Mouse (Mus musculus) CH12.LX (cell line): ENCODE data around the gene Zfp950. TPM values are rescaled to one million over a fixed set of nuclear protein-coding genes. Genes with fewer than 3 reads are reported as not detected.

Source experiments
- DNase-seq: peaks from one replicate; pipeline ENCODE4 v3.0.0-alpha.2; 2013; ENCODE audit errors: extremely low read depth
- H3K27ac ChIP-seq: 2 replicates; pipeline ENCODE4 v1.5.1; 2012; ENCODE audit warnings: low read depth, mild to moderate bottlenecking, control low read depth, moderate library complexity; ENCODE audit not compliant: insufficient read depth
- H3K27me3 ChIP-seq: replicated peaks from 2 replicates; pipeline ENCODE3; 2012; ENCODE audit warnings: inconsistent platforms
- H3K36me3 ChIP-seq, 2 experiments: replicated peaks in 1 of 2; 2 replicates each; pipeline versions ENCODE3 to v1.6.1; 2012; ENCODE audit warnings: inconsistent platforms in 1 of 2, low read length in 1 of 2, mild to moderate bottlenecking in 1 of 2, mixed read lengths in 1 of 2, moderate library complexity in 1 of 2; ENCODE audit not compliant: control insufficient read depth in 1 of 2, insufficient read depth in 1 of 2
- H3K4me1 ChIP-seq, 2 experiments: 2 replicates each; pipeline ENCODE4 v1.6.1; 2012; ENCODE audit warnings: inconsistent platforms in 1 of 2, moderate library complexity in 1 of 2; ENCODE audit not compliant: insufficient read depth in 2 of 2, control insufficient read depth in 1 of 2
- H3K4me2 ChIP-seq: 2 replicates; pipeline ENCODE4 v1.6.1; 2012; ENCODE audit warnings: low read depth, mild to moderate bottlenecking, control low read depth; ENCODE audit not compliant: poor library complexity, insufficient read depth, severe bottlenecking
- H3K4me3 ChIP-seq, 3 experiments: fragments of 150-350 bp in 1 of 3; sonication (generic) in 1 of 3; replicated peaks in 1 of 3; 2 replicates each; pipeline versions ENCODE3 to v1.5.1; 2011 to 2012; ENCODE audit warnings: low read depth in 2 of 3, low read length in 2 of 3, mild to moderate bottlenecking in 2 of 3, moderate library complexity in 2 of 3, control low read depth in 1 of 3, improper control_type of control experiment in 1 of 3, inconsistent platforms in 1 of 3, mixed read lengths in 1 of 3; ENCODE audit not compliant: poor library complexity in 1 of 3
- H3K79me2 ChIP-seq: replicated peaks from 2 replicates; pipeline ENCODE4 v1.6.1; 2012; ENCODE audit warnings: mild to moderate bottlenecking, moderate library complexity; ENCODE audit not compliant: control insufficient read depth, poor library complexity, insufficient read depth, severe bottlenecking; ENCODE audit errors: extremely low read depth
- H3K9ac ChIP-seq: 2 replicates; pipeline ENCODE4 v1.6.1; 2012; ENCODE audit warnings: low read depth, mild to moderate bottlenecking, control low read depth, moderate library complexity; ENCODE audit not compliant: insufficient read depth
- H3K9me3 ChIP-seq: replicated peaks from 2 replicates; pipeline ENCODE3; 2012; ENCODE audit warnings: low read length, inconsistent platforms, mixed read lengths
- CTCF ChIP-seq, 2 experiments: IDR thresholded peaks in 1 of 2; conservative IDR thresholded peaks in 1 of 2; 2 replicates each; pipeline ENCODE4 v1.5.1; 2011 to 2012; ENCODE audit warnings: low read depth in 2 of 2, low read length in 2 of 2, improper control_type of control experiment in 1 of 2, inconsistent platforms in 1 of 2, mild to moderate bottlenecking in 1 of 2, moderate library complexity in 1 of 2
- E2F4 ChIP-seq: IDR thresholded peaks from 2 replicates; pipeline ENCODE4 v1.6.1; 2011; ENCODE audit warnings: low read depth, low read length, improper control_type of control experiment; ENCODE audit not compliant: insufficient replicate concordance
- EP300 ChIP-seq: IDR thresholded peaks from 2 replicates; pipeline ENCODE4 v1.6.1; 2011; ENCODE audit warnings: low read length, improper control_type of control experiment
- HCFC1 ChIP-seq: IDR thresholded peaks from 2 replicates; pipeline ENCODE4 v1.6.1; 2012; ENCODE audit warnings: low read depth, mild to moderate bottlenecking, inconsistent platforms, low read length, improper control_type of control experiment
- JUN ChIP-seq: IDR thresholded peaks from 2 replicates; pipeline ENCODE4 v1.6.1; 2011; ENCODE audit warnings: low read depth, mild to moderate bottlenecking, low read length, improper control_type of control experiment, moderate library complexity; ENCODE audit not compliant: insufficient read depth
- JUND ChIP-seq: conservative IDR thresholded peaks from 2 replicates; pipeline ENCODE4 v1.6.1; 2011; ENCODE audit warnings: low read depth, low read length, improper control_type of control experiment
- KAT2A ChIP-seq: IDR thresholded peaks from 2 replicates; pipeline ENCODE4 v1.6.1; 2012; ENCODE audit warnings: low read length, improper control_type of control experiment, inconsistent platforms; ENCODE audit not compliant: insufficient replicate concordance
- MAFK ChIP-seq: IDR thresholded peaks from 2 replicates; pipeline ENCODE4 v1.6.1; 2011; ENCODE audit warnings: low read length, improper control_type of control experiment; ENCODE audit not compliant: insufficient replicate concordance
- MEF2A ChIP-seq: IDR thresholded peaks from 2 replicates; pipeline ENCODE4 v1.6.1; 2014; ENCODE audit warnings: low read depth, mild to moderate bottlenecking, inconsistent platforms, low read length, improper control_type of control experiment, borderline replicate concordance
- MXI1 ChIP-seq: IDR thresholded peaks from 2 replicates; pipeline ENCODE4 v1.6.1; 2011; ENCODE audit warnings: mild to moderate bottlenecking, low read depth, low read length, improper control_type of control experiment
- POLR2A ChIP-seq: IDR thresholded peaks from 2 replicates; pipeline ENCODE4 v1.6.1; 2011; ENCODE audit warnings: low read depth, mild to moderate bottlenecking, improper control_type of control experiment, low read length
- POLR2AphosphoS2 ChIP-seq: IDR thresholded peaks from 2 replicates; pipeline ENCODE4 v1.6.1; 2011; ENCODE audit warnings: low read depth, low read length, improper control_type of control experiment
- RAD21 ChIP-seq: IDR thresholded peaks from 2 replicates; pipeline ENCODE4 v1.6.1; 2011; ENCODE audit warnings: low read depth, mild to moderate bottlenecking, low read length, improper control_type of control experiment, moderate library complexity
- RCOR1 ChIP-seq: conservative IDR thresholded peaks from 2 replicates; pipeline ENCODE4 v1.6.1; 2012; ENCODE audit warnings: low read depth, mild to moderate bottlenecking, inconsistent platforms, low read length, improper control_type of control experiment
- SIN3A ChIP-seq: IDR thresholded peaks from 2 replicates; pipeline ENCODE4 v1.6.1; 2012; ENCODE audit warnings: low read length, improper control_type of control experiment, inconsistent platforms
- SMC3 ChIP-seq: IDR thresholded peaks from 2 replicates; pipeline ENCODE4 v1.6.1; 2011; ENCODE audit warnings: low read depth, low read length, improper control_type of control experiment
- TBP ChIP-seq: conservative IDR thresholded peaks from 2 replicates; pipeline ENCODE4 v1.6.1; 2011; ENCODE audit warnings: low read depth, low read length, improper control_type of control experiment
- TCF12 ChIP-seq: IDR thresholded peaks from 2 replicates; pipeline ENCODE4 v1.6.1; 2014; ENCODE audit warnings: low read depth, mild to moderate bottlenecking, inconsistent platforms, low read length, improper control_type of control experiment
- USF1 ChIP-seq: IDR thresholded peaks from 2 replicates; pipeline ENCODE4 v1.6.1; 2014; ENCODE audit warnings: low read depth, mild to moderate bottlenecking, inconsistent platforms, low read length, improper control_type of control experiment
- ZC3H11A ChIP-seq: IDR thresholded peaks from 2 replicates; pipeline ENCODE4 v1.6.1; 2012; ENCODE audit warnings: low read depth, mild to moderate bottlenecking, inconsistent platforms, low read length, improper control_type of control experiment
- ZKSCAN1 ChIP-seq: IDR thresholded peaks from 2 replicates; pipeline ENCODE4 v1.6.1; 2012; ENCODE audit warnings: low read depth, inconsistent platforms, low read length, improper control_type of control experiment, borderline replicate concordance
- ZMIZ1 ChIP-seq: IDR thresholded peaks from 2 replicates; pipeline ENCODE4 v1.6.1; 2012; ENCODE audit warnings: low read depth, mild to moderate bottlenecking, inconsistent platforms, low read length, improper control_type of control experiment
- dilution Hi-C: fragments of 300-500 bp; cut with MboI; formaldehyde crosslinking; loops from 2 replicates; pipeline ENCODE4 v1.14.3; 2020; ENCODE audit warnings: low sequenced_read_pairs; ENCODE audit not compliant: extremely low pct_unique_long_range_greater_than_20kb, extremely low pct_ligation_motif_present
- in situ Hi-C: fragments of 300-500 bp; cut with MboI; formaldehyde crosslinking; loops from 3 replicates; pipeline ENCODE4 v1.14.3; 2019; ENCODE audit warnings: low sequenced_read_pairs, low pct_ligation_motif_present, low pct_unique_long_range_greater_than_20kb, mixed read lengths
- polyA plus RNA-seq: library from polyadenylated mRNA; unstranded; fragments of >175 nt; gene quantifications from 2 replicates; pipeline ENCODE4 v1.2.1, GENCODE M21; 2012; ENCODE audit warnings: low read depth; ENCODE audit not compliant: insufficient read length
- total RNA-seq, 2 experiments: library from RNA; depleted of rRNA; stranded (reverse); fragments of 300-350 nt in 1 of 2; fragments of >200 nt in 1 of 2; gene quantifications; 2 replicates each; pipeline ENCODE4 v1.2.3; 2012 to 2014

The Zfp950 gene
- total and polyA plus RNA-seq, 3 experiments = 6.1 to 11.1 (median 10.8) TPM

DNA sequence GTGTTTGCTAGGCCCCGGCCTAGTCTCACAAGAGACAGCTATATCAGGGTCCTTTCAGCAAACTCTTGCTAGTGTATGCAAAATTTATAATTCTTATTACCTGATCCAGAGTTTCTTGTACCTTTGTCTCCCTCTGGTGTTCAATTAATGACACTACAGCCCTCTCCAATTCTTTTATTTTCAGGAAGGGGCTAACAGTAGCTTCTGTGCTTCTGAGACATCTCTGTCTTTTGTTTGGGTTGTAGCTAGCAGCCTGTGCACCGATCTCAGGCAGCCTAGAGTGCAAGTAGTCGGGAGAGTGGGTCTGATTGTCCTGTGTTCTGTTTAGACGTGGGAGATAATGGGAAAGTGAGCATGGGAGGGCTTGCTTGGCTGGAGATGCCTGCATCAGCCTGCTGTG lies 42.9 kb downstream of the Zfp950 start:
- H3K27me3 ChIP-seq = no peaks in the 10 kb centered on the region
- H3K27ac ChIP-seq = no peak overlapping the region
- no peak overlapping the region for H3K4me3 ChIP-seq
- H3K4me1 ChIP-seq = no peaks in the 10 kb centered on the region
- no peaks in the 10 kb centered on the region for H3K9me3 ChIP-seq
- H3K36me3 ChIP-seq = peaks cover 0 to 22% of the 10 kb centered on the region in 2 experiments
- dilution Hi-C loops (no loop called here), in situ Hi-C loops (no loop called here)
- DNase-seq = peak; percentile 43
- H3K79me2 ChIP-seq = no peaks in the 10 kb centered on the region
- H3K9ac ChIP-seq = no peak overlapping the region
- H3K4me2 ChIP-seq = no peak overlapping the region
- no peak for TF ChIP-seq POLR2A
- TF ChIP-seq USF1 = no peak
- TF ChIP-seq SIN3A = no peak
- TF ChIP-seq E2F4 = no peak
- peak; percentile 63 to 77 for TF ChIP-seq CTCF (conservative IDR thresholded peaks at IDR 0.05 in 1 of 2, IDR thresholded peaks at IDR 0.05 in 1 of 2; ENCODE audit: low read depth in 2 of 2, low read length in 2 of 2)
- TF ChIP-seq ZKSCAN1 = no peak
- TF ChIP-seq RCOR1 = no peak
- TF ChIP-seq SMC3 = peak; percentile 77
- TF ChIP-seq JUND = no peak
- TF ChIP-seq RAD21 = peak; percentile 75
- TF ChIP-seq JUN = no peak
- peak; percentile 61 for TF ChIP-seq ZC3H11A
- no peak for TF ChIP-seq HCFC1
- TF ChIP-seq MXI1 = no peak
- TF ChIP-seq TBP = no peak
- TF ChIP-seq, all 38 proteins: peak for 4

DNA sequence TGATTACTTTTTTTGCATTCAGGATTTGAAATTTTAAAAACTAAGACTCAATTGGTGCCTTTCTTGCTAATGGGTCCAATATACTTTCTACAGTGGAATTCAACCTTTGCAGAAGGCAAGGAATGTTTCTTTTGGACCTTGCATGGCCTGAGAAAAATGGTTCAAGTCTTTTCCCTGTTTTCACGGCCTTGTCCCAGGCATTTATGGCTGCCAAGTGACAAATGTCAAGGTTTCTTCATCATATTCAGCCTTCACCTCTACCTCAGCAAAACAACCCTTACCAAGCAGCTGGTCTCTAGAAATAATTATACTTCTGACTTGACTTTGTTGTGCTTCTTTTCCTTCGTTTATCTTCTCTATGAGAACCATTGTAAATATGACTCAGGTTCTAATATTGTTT lies 43.9 kb downstream of the Zfp950 start:
- no peak overlapping the region for H3K27ac ChIP-seq
- no peak for DNase-seq
- no peak overlapping the region for H3K4me2 ChIP-seq
- no peaks in the 10 kb centered on the region for H3K4me1 ChIP-seq
- dilution Hi-C loops (no loop called here), in situ Hi-C loops (no loop called here)
- peaks cover 2 to 26% of the 10 kb centered on the region in 2 experiments for H3K36me3 ChIP-seq
- no peak overlapping the region for H3K4me3 ChIP-seq
- no peaks in the 10 kb centered on the region for H3K27me3 ChIP-seq
- no peaks in the 10 kb centered on the region for H3K9me3 ChIP-seq
- H3K9ac ChIP-seq = no peak overlapping the region
- TF ChIP-seq SMC3 (no peak), E2F4 (no peak), JUN (no peak), TBP (no peak), TCF12 (no peak), RCOR1 (no peak), CTCF (conservative IDR thresholded peaks at IDR 0.05 in 1 of 2, IDR thresholded peaks at IDR 0.05 in 1 of 2; ENCODE audit: low read depth in 2 of 2, low read length in 2 of 2) (no peak), EP300 (no peak), POLR2AphosphoS2 (no peak), ZMIZ1 (no peak), KAT2A (no peak), MEF2A (no peak), MAFK (no peak)
- H3K79me2 ChIP-seq = no peaks in the 10 kb centered on the region
